Mouse (Mus musculus): ENCODE data around the gene Clec4b2. TPM values are rescaled to one million over a fixed set of nuclear protein-coding genes. Genes with fewer than 3 reads are reported as not detected.
"Not testable (repeated sequence)": the region's sequence is repeated elsewhere in the genome, so short reads cannot be mapped to it uniquely, and the experiment has no call there.

Gene Clec4b2
- polyA plus RNA-seq, 1 experiment from 2014 or later = not detected

DNA sequence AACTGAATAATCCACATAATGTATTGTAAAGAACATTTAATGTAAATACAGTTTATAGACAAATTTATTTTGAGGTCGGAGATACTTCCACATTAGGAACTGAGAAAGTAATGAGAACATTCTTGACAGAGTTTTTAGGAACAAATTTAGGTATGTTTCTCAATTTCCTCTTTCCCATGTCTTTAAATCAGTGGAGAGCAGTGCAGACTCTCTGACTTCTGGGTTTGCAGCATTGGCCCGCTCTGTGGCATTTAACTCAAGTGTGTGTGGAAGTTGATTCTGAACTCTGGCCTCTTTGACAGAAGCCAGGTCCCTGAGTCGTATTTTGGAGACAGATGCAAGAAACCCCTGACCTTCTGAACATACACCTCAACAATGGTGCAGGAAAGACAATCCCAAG lies 57.0 kb downstream of the Clec4b2 start, which contains the start of gene Clec4n:
Clec4n (plus strand) TSS at position 200 of the 400 bp plus-strand sequence.
- Histone ChIP-seq H3K27me3 (no peaks in the 10 kb centered on the region), H3K4me1 (replicated peaks) (no peaks in the 10 kb centered on the region), H3K27ac (no peak within 1 kb of the TSS), H3K36me3 (no peaks in the 10 kb centered on the region), H3K9ac (replicated peaks) (no peak within 1 kb of the TSS), H3K4me3 (replicated peaks) (no peak within 1 kb of the TSS), H3K4me2 (replicated peaks) (no peak within 1 kb of the TSS), H3K9me3 (no peaks in the 10 kb centered on the region; the same call in 1 of the 2 replicates)
- no peak for ATAC-seq
- WGBS = 79% methylated on average over 3 of the region's 3 CpGs

DNA sequence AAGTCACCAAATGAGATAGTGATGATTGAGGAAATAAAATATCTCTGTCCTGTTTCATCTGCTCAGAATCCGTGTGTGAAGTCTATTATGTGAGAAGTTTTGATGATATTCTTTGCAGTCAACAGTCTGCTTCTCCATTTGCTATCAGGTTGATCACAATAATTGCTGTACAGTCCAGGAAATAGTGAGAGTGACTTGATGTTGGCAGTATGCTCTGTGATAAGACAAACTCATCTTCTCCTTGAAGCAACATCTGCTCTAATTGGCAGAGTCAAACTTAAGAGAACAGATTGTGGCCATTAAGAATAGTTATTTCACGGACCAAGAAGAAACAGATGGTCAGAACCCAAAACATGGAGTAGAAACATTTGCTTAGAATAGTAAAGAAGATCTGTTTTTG lies 58.5 kb downstream of the Clec4b2 start:
- H3K27ac ChIP-seq = no peak overlapping the region
- no peak for ATAC-seq
- no peaks in the 10 kb centered on the region for H3K36me3 ChIP-seq
- H3K9me3 ChIP-seq = no peaks in the 10 kb centered on the region; the same call in 1 of the 2 replicates
- H3K4me2 ChIP-seq (replicated peaks) = no peak overlapping the region
- no peak overlapping the region for H3K9ac ChIP-seq (replicated peaks)
- H3K4me1 ChIP-seq (replicated peaks) = no peaks in the 10 kb centered on the region
- no peak overlapping the region for H3K4me3 ChIP-seq (replicated peaks)
- no peaks in the 10 kb centered on the region for H3K27me3 ChIP-seq
- 70% methylated on average over 2 of the region's 2 CpGs for WGBS

DNA sequence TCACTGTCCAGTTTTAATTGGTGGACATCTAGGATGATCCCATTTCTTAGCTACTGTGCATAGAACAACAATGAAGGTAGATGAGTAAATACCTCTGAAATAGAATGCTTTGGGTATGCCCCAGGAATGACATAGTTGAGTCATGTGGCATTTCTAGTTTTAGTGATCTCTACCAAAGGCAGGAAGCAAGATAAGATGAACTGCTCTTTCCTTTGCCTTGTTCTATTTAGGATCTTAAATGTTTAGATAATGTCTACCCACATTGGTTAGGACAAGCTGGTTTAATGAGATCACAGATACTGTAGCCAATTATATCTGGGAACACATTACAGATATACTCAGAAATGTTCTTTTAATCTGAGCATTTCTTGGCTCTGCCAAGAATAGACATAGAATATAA lies 64.9 kb downstream of the Clec4b2 start:
- Histone ChIP-seq H3K9me3 (no peaks in the 10 kb centered on the region; the same call in 1 of the 2 replicates), H3K9ac (replicated peaks) (no peak overlapping the region), H3K36me3 (no peaks in the 10 kb centered on the region), H3K4me2 (replicated peaks) (no peak overlapping the region), H3K27ac (no peak overlapping the region), H3K27me3 (no peaks in the 10 kb centered on the region), H3K4me1 (replicated peaks) (no peaks in the 10 kb centered on the region), H3K4me3 (replicated peaks) (no peak overlapping the region)
- no peak for ATAC-seq

- Histone ChIP-seq H3K27ac (no peak overlapping the region), H3K4me2 (replicated peaks) (no peak overlapping the region), H3K36me3 (no peaks in the 10 kb centered on the region), H3K27me3 (no peaks in the 10 kb centered on the region), H3K4me1 (replicated peaks) (no peaks in the 10 kb centered on the region), H3K9ac (replicated peaks) (no peak overlapping the region), H3K9me3 (no peaks in the 10 kb centered on the region), H3K4me3 (replicated peaks) (no peak overlapping the region)
- 90% methylated on average over 5 of the region's 5 CpGs for WGBS
- ATAC-seq = no peak
Measured at GRCm38 (mm10) chr6:123244201-123244600, 71.5 kb downstream of the Clec4b2 start.

GRCm38 (mm10) chr6:123248862-123249261 lies 76.2 kb downstream of the Clec4b2 start:
- not testable (repeated sequence) for H3K27ac ChIP-seq; H3K9ac ChIP-seq (replicated peaks); H3K36me3 ChIP-seq; H3K27me3 ChIP-seq; H3K4me1 ChIP-seq (replicated peaks); H3K4me2 ChIP-seq (replicated peaks); ATAC-seq; H3K4me3 ChIP-seq (replicated peaks); H3K9me3 ChIP-seq
- WGBS = 85% methylated on average over 2 of the region's 2 CpGs

- peaks cover 3% of the 10 kb centered on the region; the same call in 1 of the 2 replicates for H3K9me3 ChIP-seq
- H3K4me2 ChIP-seq (replicated peaks) = no peak overlapping the region
- H3K9ac ChIP-seq (replicated peaks) = no peak overlapping the region
- H3K27ac ChIP-seq = no peak overlapping the region
- no peak overlapping the region for H3K4me3 ChIP-seq (replicated peaks)
- ATAC-seq = no peak
- no peaks in the 10 kb centered on the region for H3K4me1 ChIP-seq (replicated peaks)
- no peaks in the 10 kb centered on the region for H3K27me3 ChIP-seq
- H3K36me3 ChIP-seq = no peaks in the 10 kb centered on the region
Measured at GRCm38 (mm10) chr6:123252735-123253134, 80.0 kb downstream of the Clec4b2 start.

Other genes with a start within 250 kb of the Clec4b2 start
- 0.92 and 0.94 TPM in 2 replicates for gene Clec4a3, start 220.4 kb upstream of the Clec4b2 start, polyA plus RNA-seq (2015; fragmentation: Nextera tagmentation; extraction: Ambion mirVana)
- gene Clec4a4, start 182.5 kb upstream of the Clec4b2 start, polyA plus RNA-seq (2015; fragmentation: Nextera tagmentation; extraction: Ambion mirVana) = not detected in 2 replicates
- gene Clec4b1, start 122.9 kb upstream of the Clec4b2 start, polyA plus RNA-seq (2015; fragmentation: Nextera tagmentation; extraction: Ambion mirVana) = not detected in 2 replicates
- 0.96 and 1.0 TPM in 2 replicates for gene Clec4a2, start 66.5 kb upstream of the Clec4b2 start, polyA plus RNA-seq (2015; fragmentation: Nextera tagmentation; extraction: Ambion mirVana)
- 1.1 and 1.7 TPM in 2 replicates for gene Clec4n, start 57.0 kb downstream of the Clec4b2 start, polyA plus RNA-seq (2015; fragmentation: Nextera tagmentation; extraction: Ambion mirVana)
- not detected in 2 replicates for gene Clec4d, start 89.2 kb downstream of the Clec4b2 start, polyA plus RNA-seq (2015; fragmentation: Nextera tagmentation; extraction: Ambion mirVana)
- not detected in 2 replicates for gene Clec4e, start 117.0 kb downstream of the Clec4b2 start, polyA plus RNA-seq (2015; fragmentation: Nextera tagmentation; extraction: Ambion mirVana)
- gene Vmn2r19, start 135.4 kb downstream of the Clec4b2 start, polyA plus RNA-seq (2015; fragmentation: Nextera tagmentation; extraction: Ambion mirVana) = not detected in 2 replicates
- gene Vmn2r20, start 245.2 kb downstream of the Clec4b2 start, polyA plus RNA-seq (2015; fragmentation: Nextera tagmentation; extraction: Ambion mirVana) = not detected in 2 replicates

All from midbrain, embryonic 13.5 days (tissue).